Mouse (Mus musculus): ENCODE data around the gene Tdrd7. TPM values are rescaled to one million over a fixed set of nuclear protein-coding genes. Genes with fewer than 3 reads are reported as not detected.
A peak's percentile ranks its signal among the peaks of the same experiment; 100 is the strongest.

The Tdrd7 gene
- total RNA-seq, 2 experiments from 2014 or later = 10.7 to 38.1 TPM

- ATAC-seq (replicated peaks; ENCODE audit: low FRiP score, poor library complexity, severe bottlenecking) = peak; percentile 96
Measured at GRCm38 (mm10) chr4:45971806-45972447, 6.8 kb downstream of the Tdrd7 start.

GRCm38 (mm10) chr4:45972448-45972854 lies 7.3 kb downstream of the Tdrd7 start:
- peak; percentile 59 for ATAC-seq (replicated peaks; ENCODE audit: low FRiP score, poor library complexity, severe bottlenecking)

- no peak for ATAC-seq (replicated peaks; ENCODE audit: low FRiP score, poor library complexity, severe bottlenecking)
Measured at GRCm38 (mm10) chr4:45972951-45973350, 7.8 kb downstream of the Tdrd7 start.

- no peak for ATAC-seq (replicated peaks; ENCODE audit: low FRiP score, poor library complexity, severe bottlenecking)
Measured at GRCm38 (mm10) chr4:45976931-45977667, 12.0 kb downstream of the Tdrd7 start.

GRCm38 (mm10) chr4:45979916-45980315 lies 14.8 kb downstream of the Tdrd7 start:
- no peak for ATAC-seq (replicated peaks; ENCODE audit: low FRiP score, poor library complexity, severe bottlenecking)

GRCm38 (mm10) chr4:45981054-45981453 lies 15.9 kb downstream of the Tdrd7 start:
- no peak for ATAC-seq (replicated peaks; ENCODE audit: low FRiP score, poor library complexity, severe bottlenecking)

- no peak for ATAC-seq (replicated peaks; ENCODE audit: low FRiP score, poor library complexity, severe bottlenecking)
Measured at GRCm38 (mm10) chr4:45990427-45991135, 25.4 kb downstream of the Tdrd7 start.

GRCm38 (mm10) chr4:45998536-45998935 lies 33.4 kb downstream of the Tdrd7 start:
- ATAC-seq (replicated peaks; ENCODE audit: low FRiP score, poor library complexity, severe bottlenecking) = no peak

GRCm38 (mm10) chr4:46008142-46008793 lies 43.1 kb downstream of the Tdrd7 start:
- no peak for ATAC-seq (replicated peaks; ENCODE audit: low FRiP score, poor library complexity, severe bottlenecking)

- no peak for ATAC-seq (replicated peaks; ENCODE audit: low FRiP score, poor library complexity, severe bottlenecking)
Measured at GRCm38 (mm10) chr4:46011698-46012097, 46.6 kb downstream of the Tdrd7 start.

GRCm38 (mm10) chr4:46015605-46016004 lies 50.5 kb downstream of the Tdrd7 start:
- 0 out of 2 replicates have a peak, but pooled peaks have one; percentile 25 for ATAC-seq (replicated peaks; ENCODE audit: low FRiP score, poor library complexity, severe bottlenecking)

- ATAC-seq (replicated peaks; ENCODE audit: low FRiP score, poor library complexity, severe bottlenecking) = no peak
Measured at GRCm38 (mm10) chr4:46023021-46023481, 57.9 kb downstream of the Tdrd7 start.

- ATAC-seq (replicated peaks; ENCODE audit: low FRiP score, poor library complexity, severe bottlenecking) = no peak
Measured at GRCm38 (mm10) chr4:46025893-46026292, 60.8 kb downstream of the Tdrd7 start.

GRCm38 (mm10) chr4:46028224-46028623 lies 63.1 kb downstream of the Tdrd7 start:
- no peak for ATAC-seq (replicated peaks; ENCODE audit: low FRiP score, poor library complexity, severe bottlenecking)

- no peak for ATAC-seq (replicated peaks; ENCODE audit: low FRiP score, poor library complexity, severe bottlenecking)
Measured at GRCm38 (mm10) chr4:46028781-46029180, 63.6 kb downstream of the Tdrd7 start.

- no peak for ATAC-seq (replicated peaks; ENCODE audit: low FRiP score, poor library complexity, severe bottlenecking)
Measured at GRCm38 (mm10) chr4:46029552-46029951, 64.4 kb downstream of the Tdrd7 start.

- no peak for ATAC-seq (replicated peaks; ENCODE audit: low FRiP score, poor library complexity, severe bottlenecking)
Measured at GRCm38 (mm10) chr4:46032448-46032847, 67.3 kb downstream of the Tdrd7 start.

- peak; percentile 75 for ATAC-seq (replicated peaks; ENCODE audit: low FRiP score, poor library complexity, severe bottlenecking)
Measured at GRCm38 (mm10) chr4:46033197-46033596, 68.1 kb downstream of the Tdrd7 start.

GRCm38 (mm10) chr4:46038591-46038891 lies 73.4 kb downstream of the Tdrd7 start:
- no peak for ATAC-seq (replicated peaks; ENCODE audit: low FRiP score, poor library complexity, severe bottlenecking)
